In genomic region chr4:155187192-155187674, GRCm38 (mm10) we compare ENCODE assay signal across 8 mouse cellular contexts. TPM values are rescaled to one million over a fixed set of nuclear protein-coding genes. Genes with fewer than 3 reads are reported as not detected.
DNase-seq lines count a peak whose midpoint lies in the region; ATAC-seq and TF ChIP-seq lines count a peak whose summit lies in the region.

No protein-coding gene starts in this region.

- peak in 1 of 2 experiments; percentile 61 for DNase-seq in heart, adult 2 months
- no peak for DNase-seq in heart, postnatal 25 days (ENCODE audit: low spot score)
- DNase-seq in G1E (ENCODE audit: low spot score): peak; percentile 31
- no peak for DNase-seq in cerebellum, adult 18-20 months
- no peak for DNase-seq in c-Kit-positive CD71-positive TER-119-positive erythroid progenitor cells, embryonic 14.5 days (ENCODE audit: low spot score)
- DNase-seq in left cerebral cortex, adult 18-20 months (ENCODE audit: low spot score in 2 of 2): no peak

- 19% methylated on average over 3 of the region's 3 CpGs for WGBS in heart, adult 2 months
- 29% methylated on average over 3 of the region's 3 CpGs for WGBS in hindbrain, embryonic 15.5 days
- WGBS in macrophage (ENCODE audit: missing documents): 6% methylated on average over 3 of the region's 3 CpGs

- peaks cover 18% of the 10 kb centered on the region for H3K79me2 ChIP-seq in heart, adult 2 months (replicated peaks; ENCODE audit: control insufficient read depth, insufficient read depth, low read length)
- peaks cover 100% of the 10 kb centered on the region for H3K79me2 ChIP-seq in macrophage (ENCODE audit: inconsistent target)

- peak; percentile 69 for TF ChIP-seq EP300 in heart, adult 2 months (IDR thresholded peaks at IDR 0.05; ENCODE audit: insufficient read depth, low read depth, low read length)

- intact Hi-C loops in heart, adult 2 months (cut with DNase I): loop anchor here (2.0 to 5.0 kb wide), 2 partner anchors 22 to 35 kb away; no protein-coding TSS in a partner anchor
- intact Hi-C loops in heart, postnatal 25 days (cut with DNase I): loop anchor here (5.0 kb wide), 2 partner anchors 40 to 60 kb away; partner anchors contain the start of gene Faap20

- H3K4me1 ChIP-seq in heart, adult 2 months (ENCODE audit: control insufficient read depth, insufficient read depth, low read length): peaks cover 69% of the 10 kb centered on the region
- peaks cover 48% of the 10 kb centered on the region for H3K4me1 ChIP-seq in G1E (ENCODE audit: insufficient read depth, low read depth, low read length)
- H3K4me1 ChIP-seq in hindbrain, embryonic 15.5 days (replicated peaks): peaks cover 81% of the 10 kb centered on the region

- H3K36me3 ChIP-seq in heart, adult 2 months (ENCODE audit: control insufficient read depth, insufficient read depth, low read length): peaks cover 6% of the 10 kb centered on the region; the same call in 1 of the 2 replicates
- peaks cover 47% of the 10 kb centered on the region for H3K36me3 ChIP-seq in G1E (replicated peaks)
- no peaks in the 10 kb centered on the region for H3K36me3 ChIP-seq in hindbrain, embryonic 15.5 days
- no peaks in the 10 kb centered on the region for H3K36me3 ChIP-seq in macrophage (ENCODE audit: inconsistent target)

- H3K9me3 ChIP-seq in G1E (replicated peaks): no peaks in the 10 kb centered on the region
- no peaks in the 10 kb centered on the region for H3K9me3 ChIP-seq in hindbrain, embryonic 15.5 days

- TF ChIP-seq POLR2A in heart, adult 2 months (IDR thresholded peaks at IDR 0.05; ENCODE audit: insufficient read depth, low read depth, low read length): 0 out of 2 replicates have a peak, but pooled peaks have one; percentile 22

- peak; percentile 68 for ATAC-seq in G1E (ENCODE audit: extremely low read depth, insufficient number of reproducible peaks, low FRiP score, poor library complexity, severe bottlenecking)
- 0 out of 2 replicates have a peak, but pooled peaks have one; percentile 9 for ATAC-seq in hindbrain, embryonic 15.5 days (ENCODE audit: low FRiP score, low read depth)

- H3K4me3 ChIP-seq in heart, adult 2 months: peak overlapping the region; percentile 3; the same call in 1 of the 2 replicates
- H3K4me3 ChIP-seq in G1E (ENCODE audit: low read depth, low read length) (no peak overlapping the region), macrophage (ENCODE audit: inconsistent target) (no peak overlapping the region)
- H3K4me3 ChIP-seq in hindbrain, embryonic 15.5 days: no peak overlapping the region

- H3K27ac ChIP-seq in heart, adult 2 months: peak overlapping the region; percentile 73
- H3K27ac ChIP-seq in hindbrain, embryonic 15.5 days (replicated peaks): no peak overlapping the region
- peak overlapping the region; percentile 52 for H3K27ac ChIP-seq in macrophage

- TF ChIP-seq CTCF in heart, adult 2 months (IDR thresholded peaks at IDR 0.05): no peak
- no peak for TF ChIP-seq CTCF in G1E (IDR thresholded peaks at IDR 0.05; ENCODE audit: low read depth, low read length)

- no peaks in the 10 kb centered on the region for H3K27me3 ChIP-seq in heart, adult 2 months (ENCODE audit: control insufficient read depth, insufficient read depth, low read length)
- H3K27me3 ChIP-seq in G1E (ENCODE audit: insufficient read depth, low read length): no peaks in the 10 kb centered on the region
- no peaks in the 10 kb centered on the region for H3K27me3 ChIP-seq in hindbrain, embryonic 15.5 days

- no peak overlapping the region for H3K4me2 ChIP-seq in hindbrain, embryonic 15.5 days

- H3K9ac ChIP-seq in heart, adult 2 months (ENCODE audit: low read depth, low read length): peak overlapping the region; percentile 13; the same call in 1 of the 2 replicates
- H3K9ac ChIP-seq in hindbrain, embryonic 15.5 days: no peak overlapping the region

RNA-seq across cellular contexts. Expression of gene Ski, which starts 35.2 kb away (rescaled TPM):
- 10 to 100 TPM; 56.7 to 56.8 TPM for total RNA-seq in heart, adult 2 months (2021)
- 34.9 and 46.0 TPM in 2 replicates for polyA plus RNA-seq in heart, adult 2 months (2012; rRNA removed)
- total RNA-seq in heart, postnatal 25 days (2021): 10 to 100 TPM; 55.0 to 63.9 TPM
- total RNA-seq in G1E (2014; fragmentation: Nextera tagmentation): 58.4 and 67.3 TPM in 2 replicates
- total RNA-seq in G1E (2017): 15.3 and 16.9 TPM in 2 replicates
- 40.7 and 42.4 TPM in 2 replicates for polyA plus RNA-seq in G1E (2012)
- 11.3 and 11.9 TPM in 2 replicates for polyA plus RNA-seq in hindbrain, embryonic 15.5 days (2015; fragmentation: Nextera tagmentation; extraction: Ambion mirVana)
- total RNA-seq in macrophage (2018; cell fraction: chromatin; rRNA removed): 10 to 100 TPM; 17.1 to 57.4 (median 34.0) TPM
- 10 to 100 TPM; 23.8 to 66.1 (median 41.1) TPM for total RNA-seq in macrophage (2018; cell fraction: cytosol; rRNA removed)
- 10 to 100 TPM; 24.7 to 87.0 (median 49.1) TPM for total RNA-seq in macrophage (2018; cell fraction: nucleus; rRNA removed)
- 39.6 to 44.6 TPM (median 40.4 TPM) in 3 replicates for polyA plus RNA-seq in macrophage (2018)
- 100 to 1,000 TPM; 115 to 128 TPM for total RNA-seq in left cerebral cortex, adult 18-20 months (2021)
